Mouse (Mus musculus) cerebellum, adult 11 months (tissue): ENCODE results near the gene Fam122a.

Source experiments
- DNase-seq: peaks from one replicate; pipeline ENCODE4 v3.0.0; 2022

The Fam122a gene

DNA sequence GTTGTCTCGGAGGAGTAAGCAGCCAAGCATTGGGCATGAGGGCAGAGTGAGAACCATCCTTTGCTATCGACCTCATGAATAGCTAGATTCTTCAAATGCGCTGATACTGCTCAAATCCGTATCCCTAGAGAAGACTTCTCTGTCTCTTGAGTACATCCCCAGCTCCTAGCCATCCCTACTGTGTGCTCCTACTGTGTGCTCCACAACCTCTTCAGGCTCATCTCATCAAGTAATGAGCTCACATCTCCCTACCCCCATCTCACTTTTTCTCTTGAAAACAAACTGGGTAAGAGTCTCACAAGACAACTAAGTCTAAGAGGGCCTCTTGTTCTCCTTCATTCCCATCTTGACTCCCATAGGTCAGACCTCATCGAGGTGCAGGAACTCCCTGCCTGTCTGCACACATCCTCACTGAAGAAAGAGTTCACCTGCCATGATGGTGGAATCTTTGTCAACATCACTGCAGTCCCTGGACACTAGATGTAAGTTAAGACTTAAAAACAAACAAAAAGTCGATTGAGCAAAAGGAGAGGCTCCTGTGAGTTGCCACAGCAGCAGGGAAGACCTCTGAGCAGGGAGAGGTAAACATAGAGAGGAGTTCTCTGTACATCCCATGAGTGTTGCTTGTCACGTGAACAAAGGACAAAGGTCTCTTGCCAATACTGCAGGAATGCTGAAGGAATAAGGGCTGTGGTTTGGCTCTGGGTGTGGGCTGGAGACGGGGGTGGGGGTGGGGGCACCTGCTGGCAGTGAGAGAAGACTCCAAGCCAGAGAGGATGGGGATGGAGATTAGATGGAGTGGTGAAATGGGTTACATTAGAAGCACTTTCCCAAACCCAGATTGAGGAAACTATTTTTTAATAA lies 9.5 kb upstream of the Fam122a start:
- DNase-seq, result no peak

DNA sequence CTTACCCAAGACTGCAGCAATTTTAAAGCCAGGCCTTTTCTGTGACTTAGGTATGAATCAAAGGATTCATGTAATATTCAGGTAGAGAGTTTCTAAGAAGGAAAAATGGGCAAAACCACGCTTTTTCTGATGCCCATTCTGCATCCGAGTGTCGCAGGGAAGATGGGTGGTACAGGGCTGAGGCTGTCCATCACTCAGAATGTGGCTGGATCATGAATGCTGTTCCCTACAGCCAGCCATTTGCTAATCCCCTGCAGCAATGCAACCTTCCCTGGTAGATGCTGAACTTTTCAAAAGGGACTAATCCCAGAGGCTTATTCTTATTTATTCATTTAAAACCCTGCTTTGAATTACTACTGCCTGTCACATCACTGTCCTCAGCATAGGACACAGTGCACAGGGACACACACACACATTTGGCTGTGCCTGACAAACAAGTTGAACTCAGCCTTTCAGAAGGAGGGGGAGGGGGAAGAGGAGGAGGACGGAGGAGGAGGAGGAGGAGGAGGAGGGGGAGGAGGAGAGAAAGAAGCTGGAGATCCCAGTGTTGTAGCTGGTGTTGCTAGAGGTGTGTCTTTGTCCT lies 7.5 kb upstream of the Fam122a start:
- no peak for DNase-seq

DNA sequence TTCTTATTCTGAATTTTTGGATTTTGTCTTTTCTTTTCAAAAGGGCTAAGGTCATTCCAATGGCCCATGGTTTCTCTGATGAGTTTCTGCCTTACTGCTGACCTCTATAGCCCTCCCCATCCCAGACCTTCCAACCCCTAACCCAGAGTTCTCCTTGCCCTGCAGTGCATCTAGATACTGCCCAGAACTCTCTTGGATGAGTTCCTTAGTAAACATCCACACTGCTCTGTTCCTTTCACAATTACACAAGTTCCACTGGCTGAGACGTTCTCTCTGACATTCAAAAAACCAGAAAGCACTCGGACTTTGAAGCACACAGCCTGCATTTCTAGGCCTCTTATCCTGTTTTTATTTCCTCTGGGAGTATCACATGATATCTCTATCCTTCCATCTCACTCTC lies 3.8 kb upstream of the Fam122a start:
- DNase-seq, result no peak

DNA sequence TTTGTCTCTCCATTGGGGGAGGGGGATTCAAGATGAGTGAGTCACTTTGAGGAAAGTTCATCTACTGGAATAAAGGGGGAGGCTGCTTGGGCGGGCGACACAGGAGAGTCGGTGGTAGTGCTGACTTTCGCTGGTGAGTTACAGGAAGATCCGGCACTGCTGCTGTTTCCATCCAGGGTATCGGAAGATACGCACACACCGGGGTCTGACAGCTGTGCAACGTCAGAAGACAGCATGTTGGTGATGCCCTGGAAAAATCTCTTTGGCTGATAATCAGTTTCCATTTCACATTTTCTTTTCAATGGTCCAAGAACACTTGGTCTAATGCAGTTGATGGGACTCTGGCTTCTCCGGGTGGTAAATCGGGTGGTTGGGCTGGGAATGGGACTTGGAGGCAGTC lies 695 bp downstream of the Fam122a start:
- no peak for DNase-seq

DNA sequence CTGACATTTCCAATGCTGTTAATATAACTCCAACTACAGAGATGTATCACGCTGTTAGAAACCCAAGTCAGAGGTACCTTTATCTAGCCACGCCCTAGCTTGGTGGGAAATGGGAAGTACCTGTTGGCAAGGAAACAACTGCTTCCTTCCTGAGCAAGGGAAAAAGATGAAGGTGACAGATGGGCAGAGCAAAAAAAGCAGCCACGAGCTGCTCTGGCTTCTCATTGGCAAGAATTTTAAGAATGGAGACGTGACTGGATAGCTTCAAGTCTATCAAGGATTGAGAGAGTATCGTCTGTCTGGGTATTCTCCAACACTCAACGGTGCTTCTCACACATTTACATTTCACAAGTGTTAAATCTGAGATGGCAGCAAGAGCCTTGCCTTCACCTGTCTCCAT lies 1.9 kb downstream of the Fam122a start:
- no peak for DNase-seq

DNA sequence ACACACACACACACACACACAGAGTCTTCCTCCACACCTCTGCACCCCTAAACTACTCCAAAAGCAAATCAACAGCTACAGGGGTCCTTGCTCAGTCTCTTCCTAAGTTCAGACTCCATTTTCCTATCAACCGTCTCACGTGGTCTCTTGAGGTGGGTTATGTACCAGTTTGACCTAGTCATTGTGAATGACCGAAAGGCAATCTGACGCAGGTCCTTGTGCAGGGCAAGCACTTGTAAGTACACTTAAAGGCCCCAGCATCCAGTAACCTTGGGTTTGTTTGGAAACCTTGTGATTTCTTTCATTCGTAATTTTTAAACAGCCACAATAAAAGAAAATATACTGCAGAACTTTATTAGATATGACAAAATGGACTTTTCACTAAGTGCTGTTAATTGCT lies 4.6 kb downstream of the Fam122a start:
- DNase-seq, result no peak

DNA sequence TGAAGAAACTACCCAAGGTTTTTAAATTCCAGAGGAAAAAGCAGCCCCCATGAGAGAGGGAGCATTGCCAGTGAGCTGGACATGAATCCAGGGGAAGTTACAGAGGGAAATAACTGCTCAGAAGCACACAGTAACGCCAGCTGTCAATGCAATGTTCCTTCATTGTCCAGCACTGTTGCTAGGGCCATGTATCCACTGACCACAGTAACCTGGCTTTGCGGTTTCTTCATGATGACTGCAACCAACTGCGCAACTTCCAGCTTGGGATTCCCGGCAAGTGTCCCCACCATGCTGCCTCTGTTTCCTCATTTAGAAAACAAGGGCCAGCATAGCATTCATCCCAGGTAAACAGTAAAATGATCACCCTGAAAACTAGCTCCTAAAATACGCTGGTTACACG lies 5.6 kb downstream of the Fam122a start:
- no peak for DNase-seq

DNA sequence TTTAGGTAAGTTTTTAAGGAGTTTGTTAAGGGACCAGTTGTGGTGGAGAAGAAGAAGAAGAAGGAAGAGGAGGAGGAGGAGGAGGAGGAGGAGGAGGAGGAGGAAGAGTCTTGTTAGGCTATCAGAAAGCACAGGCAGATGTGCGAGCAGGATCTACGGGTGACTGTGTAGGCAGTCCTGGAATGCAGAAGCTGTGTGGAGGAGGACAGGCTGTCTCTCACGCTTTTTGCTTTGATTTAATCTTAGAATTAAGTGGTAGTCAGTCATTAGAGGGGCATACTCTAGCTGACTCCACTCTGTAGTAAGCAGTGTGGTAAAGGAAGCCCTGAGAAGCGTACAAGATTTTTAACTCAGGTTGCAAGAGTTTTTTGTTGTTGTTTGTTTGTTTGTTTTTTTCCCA lies 7.9 kb downstream of the Fam122a start:
- DNase-seq, result no peak

DNA sequence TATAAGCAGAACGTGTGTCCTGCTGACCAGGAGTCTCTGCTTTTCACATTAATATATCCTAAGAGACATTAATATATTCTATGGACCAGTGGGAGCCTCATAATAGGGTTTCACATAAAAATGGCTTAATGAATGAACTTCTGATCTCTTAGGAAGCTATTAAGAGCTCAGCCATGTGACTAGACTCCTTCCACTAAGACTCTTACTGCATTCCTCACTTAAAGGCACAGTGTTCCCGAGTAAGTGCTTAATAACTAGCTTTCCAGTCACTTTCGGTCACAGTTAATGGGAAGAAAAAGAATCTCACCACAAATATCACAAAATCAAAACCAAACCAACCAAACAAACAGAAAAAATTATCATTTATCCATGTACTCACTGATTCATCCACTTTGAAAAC lies 8.5 kb downstream of the Fam122a start:
- DNase-seq, result no peak

DNA sequence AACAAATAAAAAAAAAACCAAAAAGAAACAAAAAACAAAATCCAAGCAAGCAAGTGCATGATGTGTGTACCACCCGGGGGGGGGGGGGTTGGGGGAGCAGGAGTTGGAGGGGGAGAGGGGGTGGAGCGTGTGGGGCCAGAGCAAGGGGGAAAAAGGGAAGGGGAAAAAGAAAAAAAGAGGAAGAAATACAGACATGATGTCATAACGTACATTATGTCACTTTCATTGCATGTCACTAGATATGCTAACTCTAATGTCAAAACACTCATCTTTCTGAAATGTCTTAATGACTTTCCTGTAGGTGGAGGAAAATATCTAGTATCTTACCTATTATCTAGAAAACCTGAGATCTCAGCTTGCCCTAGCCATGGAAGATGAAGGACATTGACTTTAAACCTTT lies 14.1 kb downstream of the Fam122a start:
- DNase-seq, result no peak

DNA sequence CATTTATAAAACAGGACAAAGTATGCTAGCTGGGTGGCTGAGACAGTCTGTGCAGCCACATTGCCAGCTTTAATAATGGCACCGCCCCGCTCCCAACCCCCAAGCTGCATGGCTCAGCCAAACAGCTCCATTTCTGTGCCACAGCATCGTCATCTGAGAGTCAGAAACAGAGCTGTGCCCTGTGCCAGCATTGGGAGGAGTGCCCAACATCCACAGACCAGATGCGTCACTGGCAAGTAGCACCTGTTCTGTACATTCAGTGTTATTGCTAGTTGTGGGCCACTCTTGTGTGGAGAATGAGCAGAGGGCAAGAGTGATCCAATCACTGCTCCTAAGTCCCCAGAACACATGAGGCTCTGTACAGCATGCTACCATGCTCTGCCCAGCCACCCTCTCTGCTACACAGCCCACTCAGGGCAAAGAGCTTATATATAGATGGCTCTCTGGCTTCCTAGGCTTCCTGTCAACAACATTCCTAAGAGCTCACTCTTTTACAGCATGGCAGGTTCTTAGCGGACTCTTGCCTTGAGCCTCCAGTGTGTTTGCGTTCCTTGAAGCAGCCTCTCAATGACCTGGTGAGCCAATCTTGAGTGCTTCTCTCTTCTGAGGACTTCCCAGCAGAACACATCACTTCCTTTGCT lies 20.4 kb downstream of the Fam122a start:
- peak; percentile 27 for DNase-seq

DNA sequence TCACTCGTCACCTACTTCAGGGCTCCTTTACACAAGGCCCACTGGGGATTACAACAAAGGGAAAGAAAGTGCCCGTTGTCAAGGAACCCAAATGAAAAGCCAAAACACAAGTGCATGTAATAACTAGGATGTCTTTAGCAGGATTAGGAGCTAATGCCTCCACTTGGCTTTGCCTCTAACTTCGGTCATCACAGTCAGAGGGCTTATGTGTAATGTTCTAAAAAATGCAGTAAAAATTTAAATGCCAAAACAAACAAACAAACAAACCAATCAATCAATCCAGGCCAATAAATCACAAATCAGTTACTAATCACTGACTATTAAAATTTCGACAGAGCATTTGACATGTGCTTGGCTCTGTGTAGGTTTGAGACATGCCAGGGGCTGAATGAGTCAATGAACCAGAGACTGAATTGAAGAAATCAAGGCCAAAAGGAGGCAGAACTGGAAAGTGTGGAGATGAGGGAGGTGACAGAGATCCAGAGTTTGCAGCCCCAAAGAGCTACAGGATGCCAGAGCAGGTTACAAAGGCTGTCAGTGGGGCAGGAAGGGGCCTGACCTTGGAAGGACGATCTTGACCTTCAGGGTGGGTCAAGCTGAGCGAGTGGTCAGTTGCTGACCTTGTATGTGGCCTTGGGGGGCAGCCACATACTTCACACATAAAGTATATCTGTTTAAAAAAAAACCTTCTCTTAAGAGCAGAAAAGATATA lies 21.8 kb downstream of the Fam122a start:
- DNase-seq, result no peak

DNA sequence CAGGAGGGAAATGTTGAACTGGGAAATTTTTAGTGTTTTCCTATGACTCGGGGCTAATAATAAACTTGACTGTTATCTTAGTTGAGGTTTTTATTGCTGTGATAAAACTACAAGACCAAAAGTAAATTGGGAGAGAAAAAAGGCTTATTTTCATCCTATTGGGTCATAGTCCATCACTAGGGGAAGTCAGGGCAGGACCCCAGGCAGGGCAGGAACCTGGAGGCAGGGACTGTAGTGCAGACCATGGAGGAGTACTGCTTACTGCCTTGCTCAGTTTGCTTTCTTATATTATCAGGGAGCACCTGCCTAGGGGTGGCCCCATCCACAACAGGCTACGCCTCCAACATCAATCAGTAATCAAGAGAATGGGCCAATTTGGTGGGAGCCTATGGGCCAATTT lies 22.7 kb downstream of the Fam122a start:
- no peak for DNase-seq

DNA sequence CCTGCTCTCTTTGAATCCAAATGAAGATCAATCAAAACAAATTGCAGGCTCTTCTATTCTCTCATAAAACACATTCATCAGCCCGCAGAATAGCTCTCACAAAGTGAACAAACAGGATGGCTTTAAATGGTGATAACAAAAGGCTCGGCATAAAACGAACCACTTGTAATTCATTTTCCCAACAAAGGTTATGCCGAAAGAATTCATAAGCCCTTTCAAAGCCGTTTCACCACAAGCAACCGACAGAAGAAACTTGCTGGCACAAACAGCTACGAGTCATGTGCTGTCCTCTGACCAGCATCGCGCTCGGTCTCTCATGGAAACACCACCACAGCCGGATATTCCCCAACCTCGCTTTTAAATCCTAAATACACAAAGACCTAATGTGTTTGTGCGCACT lies 23.8 kb downstream of the Fam122a start:
- DNase-seq, result peak; percentile 21

DNA sequence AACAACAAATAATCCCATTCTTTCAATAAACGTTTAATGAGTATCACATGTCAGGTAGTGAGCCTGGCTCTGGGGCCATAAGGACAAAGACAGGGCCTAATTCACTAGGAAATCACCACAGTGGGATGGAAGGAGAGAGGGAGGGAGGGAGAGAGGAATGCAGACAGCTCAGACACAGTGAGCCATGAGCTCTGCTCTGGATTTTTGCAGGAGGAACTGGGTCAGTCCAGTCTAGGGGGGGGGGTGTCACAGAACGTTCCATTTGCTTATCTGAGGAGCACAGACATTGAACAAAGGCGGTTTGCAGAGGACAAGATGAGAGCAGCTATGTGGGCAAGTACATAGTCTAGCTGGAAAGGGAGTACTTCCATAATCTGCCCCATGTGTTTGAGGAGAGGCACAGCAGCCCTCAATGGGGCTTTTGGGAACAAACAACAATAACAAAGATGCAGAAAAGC lies 24.7 kb downstream of the Fam122a start:
- no peak for DNase-seq

DNA sequence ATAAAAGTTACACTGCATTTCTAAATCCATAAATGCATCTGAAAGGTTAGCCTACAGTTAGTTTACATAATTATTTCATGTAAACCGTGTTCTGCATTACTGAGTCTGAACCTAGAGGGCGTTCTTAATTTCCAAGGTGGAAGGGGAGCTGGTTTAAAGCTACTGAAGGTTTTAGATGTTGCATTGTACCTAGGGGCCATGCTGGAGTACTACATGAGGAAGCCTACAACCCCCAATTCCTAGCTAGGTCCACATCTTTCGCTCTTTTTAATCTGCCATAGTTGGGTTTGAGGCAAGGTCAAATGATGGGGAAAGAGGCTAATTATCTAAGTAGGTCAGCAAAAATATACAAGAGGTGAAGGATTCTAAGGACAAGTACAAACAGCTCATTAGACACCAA lies 25.5 kb downstream of the Fam122a start:
- no peak for DNase-seq

DNA sequence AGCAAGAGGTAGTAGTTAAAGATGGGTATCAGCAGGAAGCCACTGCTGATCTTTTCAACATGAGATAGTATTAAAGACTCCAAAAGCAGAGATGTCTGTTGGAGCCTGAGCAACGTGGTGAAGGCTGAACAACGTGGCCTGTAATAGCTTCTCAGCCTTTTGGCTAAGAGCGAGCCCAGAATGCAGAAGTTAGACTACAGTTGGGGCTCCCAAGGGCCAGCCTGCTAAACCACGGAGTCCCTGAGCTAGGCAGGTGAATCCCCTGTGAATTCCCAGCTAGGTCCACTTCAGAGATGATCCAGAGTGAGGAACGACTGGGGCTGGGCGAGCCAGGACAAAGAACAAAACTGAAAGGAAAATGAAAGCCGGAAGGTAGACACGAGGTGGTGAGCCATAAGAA lies 26.4 kb downstream of the Fam122a start:
- no peak for DNase-seq

DNA sequence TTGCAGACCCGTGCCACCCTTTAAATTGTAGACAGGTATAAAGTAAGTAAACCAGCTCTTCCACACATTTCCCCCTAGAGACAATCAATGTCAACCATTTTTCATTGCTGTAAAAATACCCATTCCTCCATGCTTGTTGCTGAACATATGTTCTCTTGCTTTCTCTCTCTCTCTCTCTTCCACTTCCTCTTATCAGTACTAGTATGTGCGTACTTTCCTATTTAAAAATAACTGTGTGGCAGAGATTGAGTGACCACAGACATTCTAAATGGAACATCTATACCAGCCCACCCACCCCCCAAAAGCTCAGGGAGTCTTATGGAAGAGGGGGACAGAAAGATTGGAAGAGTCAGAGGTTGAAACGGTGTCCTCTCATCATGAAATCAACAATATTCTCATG lies 32.8 kb downstream of the Fam122a start:
- no peak for DNase-seq

DNA sequence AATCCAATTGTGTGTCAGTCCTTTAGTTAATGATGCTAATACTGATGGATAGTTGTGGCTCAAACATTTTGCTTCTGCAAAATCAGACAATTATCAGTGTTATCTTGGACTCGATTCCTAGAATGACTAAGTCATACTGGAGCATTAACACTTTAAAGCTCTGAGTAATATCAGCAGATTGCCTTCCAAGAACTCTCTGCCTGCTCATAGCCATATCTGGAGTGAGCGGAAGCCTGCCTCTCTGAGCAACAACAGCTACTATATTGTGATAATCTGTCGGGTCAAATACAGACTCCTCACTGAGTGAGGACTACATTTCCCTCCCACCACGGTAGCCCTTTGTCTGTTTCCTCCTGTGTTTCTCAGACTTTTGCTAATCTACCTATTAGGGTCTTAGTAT lies 37.4 kb downstream of the Fam122a start:
- no peak for DNase-seq

DNA sequence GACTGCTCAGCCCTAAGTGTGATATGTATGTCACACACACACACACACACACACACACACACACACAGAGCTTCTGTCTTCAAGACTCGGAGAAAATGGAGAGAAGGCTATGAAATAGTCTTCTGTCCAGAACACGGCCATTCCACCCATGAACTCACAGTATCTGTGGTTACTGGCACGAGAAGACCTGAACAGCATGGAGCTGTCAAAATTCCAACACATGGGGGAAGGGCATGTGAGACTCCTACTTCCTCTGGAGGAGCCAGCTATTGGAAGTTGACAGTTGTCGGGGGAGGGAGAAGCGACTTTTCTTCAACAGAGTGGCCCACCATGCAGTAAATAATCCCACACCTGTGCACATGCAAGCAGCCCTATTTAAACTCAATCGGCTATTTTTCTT lies 42.9 kb downstream of the Fam122a start:
- DNase-seq, result peak; percentile 54

DNA sequence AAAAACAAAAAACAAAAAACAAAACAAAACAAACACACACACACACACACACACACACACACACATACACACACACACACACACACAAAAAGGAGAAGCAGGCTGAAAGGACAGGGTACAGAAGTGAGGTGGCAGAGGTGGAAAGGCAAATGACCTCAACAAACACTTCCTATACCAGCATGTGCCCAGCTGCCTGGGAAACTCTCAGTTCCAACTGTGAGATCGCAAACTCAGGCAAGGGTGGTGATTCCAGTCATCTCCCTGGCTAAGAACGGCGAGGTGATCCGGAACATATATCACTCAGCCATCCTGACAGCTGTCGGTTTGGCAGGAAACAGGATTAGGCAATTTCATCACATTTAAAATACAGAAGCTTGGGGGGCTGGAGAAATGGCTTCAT lies 44.7 kb downstream of the Fam122a start:
- DNase-seq, result no peak

DNA sequence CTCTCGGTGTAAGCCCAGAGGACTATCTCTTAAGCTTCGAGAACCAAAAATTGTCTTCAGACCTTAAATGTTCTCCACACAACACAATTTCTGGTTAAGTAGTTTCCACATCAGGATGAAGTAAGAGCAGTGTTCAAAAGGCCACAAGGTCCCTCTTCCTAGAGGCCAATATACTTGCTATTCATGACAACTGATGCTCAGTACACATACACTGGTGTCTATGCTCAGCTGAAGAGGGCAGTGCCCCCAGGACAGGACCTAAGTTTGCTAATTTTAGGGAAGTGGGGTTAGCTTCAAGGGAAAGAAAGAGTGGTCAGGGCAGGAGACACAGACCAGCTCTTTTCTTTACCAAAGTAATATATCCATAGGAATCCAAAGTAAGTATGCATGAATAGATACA lies 45.8 kb downstream of the Fam122a start:
- no peak for DNase-seq

DNA sequence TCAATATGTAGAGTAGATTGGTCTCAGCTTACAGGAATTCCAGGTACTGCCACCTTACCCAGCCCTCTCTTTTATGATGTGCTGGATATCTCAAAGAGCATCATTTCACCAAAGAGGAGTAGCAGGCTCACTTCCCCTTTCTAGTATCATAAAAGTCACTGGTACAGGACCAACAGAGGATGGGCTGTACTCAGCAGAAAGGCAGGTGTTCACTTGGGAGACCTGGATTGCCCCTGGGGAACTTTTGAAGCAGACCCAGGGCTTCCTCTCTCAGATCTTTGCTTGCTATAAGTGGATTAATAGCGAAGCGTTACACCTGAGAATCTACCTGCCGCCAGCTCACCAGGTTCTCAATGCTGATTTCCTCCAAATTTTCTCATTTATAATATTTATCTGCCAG lies 49.1 kb downstream of the Fam122a start:
- no peak for DNase-seq

DNA sequence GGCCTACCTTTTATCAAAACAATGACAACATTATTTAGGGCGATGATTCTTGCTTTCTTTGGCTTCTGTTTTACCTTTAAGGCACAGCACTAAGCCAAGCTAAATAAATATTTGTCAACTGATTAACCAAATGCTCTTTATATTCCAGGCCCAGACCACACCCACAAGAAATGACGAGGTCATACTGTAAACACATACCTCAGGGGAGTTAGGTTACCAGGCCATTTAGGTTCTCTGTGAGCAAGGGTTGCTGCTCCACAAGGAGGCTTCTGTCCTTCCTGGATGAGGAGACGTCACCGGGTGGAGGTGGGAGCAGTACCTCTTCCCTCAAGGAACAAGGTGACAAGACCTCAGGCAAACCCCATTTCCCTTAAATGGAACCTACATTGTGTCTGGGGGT lies 49.9 kb downstream of the Fam122a start:
- no peak for DNase-seq
